Mouse (Mus musculus): ENCODE results near the gene Olfr1156. TPM values are rescaled to one million over a fixed set of nuclear protein-coding genes. Genes with fewer than 3 reads are reported as not detected.

Gene Olfr1156
- polyA plus RNA-seq (2011; ENCODE audit: insufficient read depth, insufficient read length, low read depth, missing spikeins) = not detected in 2 replicates

DNA sequence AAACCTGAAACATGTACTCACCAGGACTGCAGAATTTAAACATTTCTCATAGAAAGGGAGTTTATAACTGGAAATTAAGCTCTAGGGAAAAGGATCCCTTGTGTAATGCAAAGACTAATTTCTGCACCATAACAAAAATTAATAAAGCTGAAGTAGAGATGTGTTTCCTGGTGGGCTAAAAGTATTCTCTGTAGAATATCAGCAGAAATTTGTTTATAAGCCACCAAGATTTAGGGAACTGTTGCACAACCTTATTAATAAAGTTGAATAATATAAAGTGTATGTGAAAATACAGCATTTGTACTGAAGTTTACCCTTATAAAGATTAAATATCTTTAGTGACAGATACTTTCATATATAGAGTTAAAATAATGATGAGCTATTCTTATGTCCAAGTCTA is at the start of gene Olfr1156:
Gene Olfr1156, minus strand, starts transcription at position 101 of the 400 bp plus-strand sequence.
- Histone ChIP-seq H3K27ac (ENCODE audit: insufficient read depth, low read length) (no peak within 1 kb of the TSS), H3K36me3 (ENCODE audit: control insufficient read depth, insufficient read depth, low read length, poor library complexity, severe bottlenecking) (no peaks in the 10 kb centered on the region), H3K27me3 (ENCODE audit: control insufficient read depth, insufficient read depth, low read length, poor library complexity, severe bottlenecking) (no peaks in the 10 kb centered on the region), H3K9ac (ENCODE audit: low read depth, poor library complexity, severe bottlenecking) (no peak within 1 kb of the TSS), H3K4me3 (ENCODE audit: low read depth, low read length) (no peak within 1 kb of the TSS), H3K4me1 (ENCODE audit: control insufficient read depth, insufficient read depth, low read length) (no peaks in the 10 kb centered on the region), H3K9me3 (replicated peaks; ENCODE audit: control insufficient read depth, insufficient read depth, low read length, poor library complexity, severe bottlenecking) (no peaks in the 10 kb centered on the region)
- TF ChIP-seq POLR2A (IDR thresholded peaks at IDR 0.05; ENCODE audit: insufficient read depth, low read length) (no peak), EP300 (IDR thresholded peaks at IDR 0.05; ENCODE audit: insufficient read depth, low read depth, low read length) (no peak), CTCF (IDR thresholded peaks at IDR 0.05; ENCODE audit: low read depth, low read length) (no peak)

GRCm38 (mm10) chr2:87989813-87990212 is 36.9 kb upstream of the Olfr1156 start, which contains the start of gene Olfr1158:
Olfr1158 (plus strand) TSS chr2:87990113.
- Histone ChIP-seq H3K4me1 (ENCODE audit: control insufficient read depth, insufficient read depth, low read length) (no peaks in the 10 kb centered on the region), H3K4me3 (ENCODE audit: low read depth, low read length) (no peak within 1 kb of the TSS), H3K9me3 (replicated peaks; ENCODE audit: control insufficient read depth, insufficient read depth, low read length, poor library complexity, severe bottlenecking) (no peaks in the 10 kb centered on the region), H3K27me3 (ENCODE audit: control insufficient read depth, insufficient read depth, low read length, poor library complexity, severe bottlenecking) (no peaks in the 10 kb centered on the region), H3K27ac (ENCODE audit: insufficient read depth, low read length) (no peak within 1 kb of the TSS), H3K36me3 (ENCODE audit: control insufficient read depth, insufficient read depth, low read length, poor library complexity, severe bottlenecking) (no peaks in the 10 kb centered on the region), H3K9ac (ENCODE audit: low read depth, poor library complexity, severe bottlenecking) (no peak within 1 kb of the TSS)
- no peak for TF ChIP-seq EP300 (IDR thresholded peaks at IDR 0.05; ENCODE audit: insufficient read depth, low read depth, low read length)
- no peak for TF ChIP-seq POLR2A (IDR thresholded peaks at IDR 0.05; ENCODE audit: insufficient read depth, low read length)
- no peak for TF ChIP-seq CTCF (IDR thresholded peaks at IDR 0.05; ENCODE audit: low read depth, low read length)

DNA sequence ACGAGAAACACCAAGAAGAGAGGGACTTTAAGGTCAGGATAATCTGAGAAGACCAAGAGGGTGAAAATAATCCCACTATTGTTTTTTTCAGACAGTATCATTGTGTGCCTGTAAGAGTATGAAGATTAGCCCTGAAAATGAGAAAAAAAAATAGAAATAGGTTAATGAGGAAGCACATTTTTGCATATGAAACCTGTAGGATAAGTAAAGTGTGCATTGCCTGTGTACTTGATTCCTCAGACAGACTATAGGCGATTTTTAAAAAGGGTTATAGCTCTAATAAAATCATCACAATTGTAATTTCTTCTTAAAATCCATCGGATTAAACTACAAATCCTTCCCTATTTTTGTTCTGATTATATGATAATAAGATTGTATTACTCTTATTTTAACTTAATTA is 21.7 kb upstream of the Olfr1156 start, which contains the start of gene Olfr74:
Gene Olfr74, minus strand, starts transcription at position 101 of the 400 bp plus-strand sequence.
- Histone ChIP-seq H3K4me3 (ENCODE audit: low read depth, low read length) (no peak within 1 kb of the TSS), H3K9ac (ENCODE audit: low read depth, poor library complexity, severe bottlenecking) (no peak within 1 kb of the TSS), H3K4me1 (ENCODE audit: control insufficient read depth, insufficient read depth, low read length) (no peaks in the 10 kb centered on the region), H3K9me3 (replicated peaks; ENCODE audit: control insufficient read depth, insufficient read depth, low read length, poor library complexity, severe bottlenecking) (no peaks in the 10 kb centered on the region), H3K27ac (ENCODE audit: insufficient read depth, low read length) (no peak within 1 kb of the TSS), H3K27me3 (ENCODE audit: control insufficient read depth, insufficient read depth, low read length, poor library complexity, severe bottlenecking) (no peaks in the 10 kb centered on the region), H3K36me3 (ENCODE audit: control insufficient read depth, insufficient read depth, low read length, poor library complexity, severe bottlenecking) (no peaks in the 10 kb centered on the region)
- no peak for TF ChIP-seq EP300 (IDR thresholded peaks at IDR 0.05; ENCODE audit: insufficient read depth, low read depth, low read length)

DNA sequence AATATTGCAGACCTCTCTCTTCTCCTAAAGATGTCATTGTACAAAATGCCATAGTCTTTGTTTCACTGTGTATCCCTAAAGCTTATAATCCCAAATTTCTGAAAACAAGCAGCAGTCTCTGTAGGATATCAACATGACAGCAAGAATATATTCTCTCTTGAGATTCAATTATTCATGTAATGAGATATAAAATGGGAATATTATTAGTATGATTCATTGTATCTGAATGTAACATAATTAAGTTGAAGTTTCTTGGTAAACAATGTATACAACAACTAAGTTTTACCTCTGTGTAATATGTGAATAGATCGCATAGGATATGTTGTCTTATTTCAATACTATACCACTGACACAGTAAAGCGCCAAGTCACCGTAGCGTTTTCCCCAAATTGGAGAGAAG is 15.3 kb upstream of the Olfr1156 start, which contains the start of gene Olfr1157:
Gene Olfr1157, minus strand, starts transcription at position 101 of the 400 bp plus-strand sequence.
- H3K4me3 ChIP-seq (ENCODE audit: low read depth, low read length) = no peak within 1 kb of the TSS
- H3K9ac ChIP-seq (ENCODE audit: low read depth, poor library complexity, severe bottlenecking) = no peak within 1 kb of the TSS
- H3K27me3 ChIP-seq (ENCODE audit: control insufficient read depth, insufficient read depth, low read length, poor library complexity, severe bottlenecking) = no peaks in the 10 kb centered on the region
- no peaks in the 10 kb centered on the region for H3K4me1 ChIP-seq (ENCODE audit: control insufficient read depth, insufficient read depth, low read length)
- H3K36me3 ChIP-seq (ENCODE audit: control insufficient read depth, insufficient read depth, low read length, poor library complexity, severe bottlenecking) = no peaks in the 10 kb centered on the region
- H3K27ac ChIP-seq (ENCODE audit: insufficient read depth, low read length) = no peak within 1 kb of the TSS
- H3K9me3 ChIP-seq (replicated peaks; ENCODE audit: control insufficient read depth, insufficient read depth, low read length, poor library complexity, severe bottlenecking) = no peaks in the 10 kb centered on the region
- no peak for TF ChIP-seq CTCF (IDR thresholded peaks at IDR 0.05; ENCODE audit: low read depth, low read length)
- TF ChIP-seq POLR2A (IDR thresholded peaks at IDR 0.05; ENCODE audit: insufficient read depth, low read length) = no peak
- no peak for TF ChIP-seq EP300 (IDR thresholded peaks at IDR 0.05; ENCODE audit: insufficient read depth, low read depth, low read length)

- H3K27ac ChIP-seq (ENCODE audit: insufficient read depth, low read length) = no peak within 1 kb of the TSS
- H3K4me3 ChIP-seq (ENCODE audit: low read depth, low read length) = no peak within 1 kb of the TSS
- no peaks in the 10 kb centered on the region for H3K4me1 ChIP-seq (ENCODE audit: control insufficient read depth, insufficient read depth, low read length)
- H3K9me3 ChIP-seq (replicated peaks; ENCODE audit: control insufficient read depth, insufficient read depth, low read length, poor library complexity, severe bottlenecking) = peaks cover 3% of the 10 kb centered on the region; the same call in 1 of the 2 replicates
- H3K36me3 ChIP-seq (ENCODE audit: control insufficient read depth, insufficient read depth, low read length, poor library complexity, severe bottlenecking) = no peaks in the 10 kb centered on the region
- no peak within 1 kb of the TSS for H3K9ac ChIP-seq (ENCODE audit: low read depth, poor library complexity, severe bottlenecking)
- no peaks in the 10 kb centered on the region for H3K27me3 ChIP-seq (ENCODE audit: control insufficient read depth, insufficient read depth, low read length, poor library complexity, severe bottlenecking)
- TF ChIP-seq POLR2A (IDR thresholded peaks at IDR 0.05; ENCODE audit: insufficient read depth, low read length) = no peak
- no peak for TF ChIP-seq CTCF (IDR thresholded peaks at IDR 0.05; ENCODE audit: low read depth, low read length)
- TF ChIP-seq EP300 (IDR thresholded peaks at IDR 0.05; ENCODE audit: insufficient read depth, low read depth, low read length) = no peak
These were observed 7.9 kb downstream of the Olfr1156 start, which contains the start of gene Olfr1155 for GRCm38 (mm10) chr2:87945037-87945436. Olfr1155 (minus strand) TSS chr2:87945137.

GRCm38 (mm10) chr2:87905066-87905465 is 47.8 kb downstream of the Olfr1156 start, which contains the start of gene Olfr1154:
Olfr1154 (minus strand) TSS chr2:87905166.
- H3K27me3 ChIP-seq (ENCODE audit: control insufficient read depth, insufficient read depth, low read length, poor library complexity, severe bottlenecking) = no peaks in the 10 kb centered on the region
- no peaks in the 10 kb centered on the region for H3K9me3 ChIP-seq (replicated peaks; ENCODE audit: control insufficient read depth, insufficient read depth, low read length, poor library complexity, severe bottlenecking)
- H3K4me3 ChIP-seq (ENCODE audit: low read depth, low read length) = no peak within 1 kb of the TSS
- H3K36me3 ChIP-seq (ENCODE audit: control insufficient read depth, insufficient read depth, low read length, poor library complexity, severe bottlenecking) = no peaks in the 10 kb centered on the region
- no peak within 1 kb of the TSS for H3K27ac ChIP-seq (ENCODE audit: insufficient read depth, low read length)
- no peak within 1 kb of the TSS for H3K9ac ChIP-seq (ENCODE audit: low read depth, poor library complexity, severe bottlenecking)
- TF ChIP-seq CTCF (IDR thresholded peaks at IDR 0.05; ENCODE audit: low read depth, low read length) (no peak), EP300 (IDR thresholded peaks at IDR 0.05; ENCODE audit: insufficient read depth, low read depth, low read length) (no peak), POLR2A (IDR thresholded peaks at IDR 0.05; ENCODE audit: insufficient read depth, low read length) (no peak)
- no peaks in the 10 kb centered on the region for H3K4me1 ChIP-seq (ENCODE audit: control insufficient read depth, insufficient read depth, low read length)

Other genes starting within 250 kb of the Olfr1156 start
- not detected in 2 replicates for gene Olfr1137, start 239.9 kb downstream of the Olfr1156 start, polyA plus RNA-seq (2011; ENCODE audit: insufficient read depth, insufficient read length, low read depth, missing spikeins)
- gene Olfr1138, start 213.1 kb downstream of the Olfr1156 start, polyA plus RNA-seq (2011; ENCODE audit: insufficient read depth, insufficient read length, low read depth, missing spikeins) = not detected in 2 replicates
- not detected in 2 replicates for gene Olfr1140, start 209.3 kb downstream of the Olfr1156 start, polyA plus RNA-seq (2011; ENCODE audit: insufficient read depth, insufficient read length, low read depth, missing spikeins)
- gene Olfr1141, start 199.1 kb downstream of the Olfr1156 start, polyA plus RNA-seq (2011; ENCODE audit: insufficient read depth, insufficient read length, low read depth, missing spikeins) = not detected in 2 replicates
- gene Olfr152, start 173.6 kb downstream of the Olfr1156 start, polyA plus RNA-seq (2011; ENCODE audit: insufficient read depth, insufficient read length, low read depth, missing spikeins) = not detected in 2 replicates
- gene Olfr1143, start 152.5 kb downstream of the Olfr1156 start, polyA plus RNA-seq (2011; ENCODE audit: insufficient read depth, insufficient read length, low read depth, missing spikeins) = not detected in 2 replicates
- not detected in 2 replicates for gene Olfr1145, start 143.3 kb downstream of the Olfr1156 start, polyA plus RNA-seq (2011; ENCODE audit: insufficient read depth, insufficient read length, low read depth, missing spikeins)
- gene Olfr1148, start 122.6 kb downstream of the Olfr1156 start, polyA plus RNA-seq (2011; ENCODE audit: insufficient read depth, insufficient read length, low read depth, missing spikeins) = not detected in 2 replicates
- gene Olfr1150-ps1, start 109.1 kb downstream of the Olfr1156 start, polyA plus RNA-seq (2011; ENCODE audit: insufficient read depth, insufficient read length, low read depth, missing spikeins) = not detected in 2 replicates
- gene Olfr1151, start 97.2 kb downstream of the Olfr1156 start, polyA plus RNA-seq (2011; ENCODE audit: insufficient read depth, insufficient read length, low read depth, missing spikeins) = not detected in 2 replicates
- not detected in 2 replicates for gene Olfr1152, start 86.6 kb downstream of the Olfr1156 start, polyA plus RNA-seq (2011; ENCODE audit: insufficient read depth, insufficient read length, low read depth, missing spikeins)
- gene Olfr1153, start 58.1 kb downstream of the Olfr1156 start, polyA plus RNA-seq (2011; ENCODE audit: insufficient read depth, insufficient read length, low read depth, missing spikeins) = not detected in 2 replicates
- gene Olfr1154, start 47.9 kb downstream of the Olfr1156 start, polyA plus RNA-seq (2011; ENCODE audit: insufficient read depth, insufficient read length, low read depth, missing spikeins) = not detected in 2 replicates
- not detected in 2 replicates for gene Olfr1155, start 8.0 kb downstream of the Olfr1156 start, polyA plus RNA-seq (2011; ENCODE audit: insufficient read depth, insufficient read length, low read depth, missing spikeins)
- not detected in 2 replicates for gene Olfr1157, start 15.2 kb upstream of the Olfr1156 start, polyA plus RNA-seq (2011; ENCODE audit: insufficient read depth, insufficient read length, low read depth, missing spikeins)
- not detected in 2 replicates for gene Olfr74, start 21.6 kb upstream of the Olfr1156 start, polyA plus RNA-seq (2011; ENCODE audit: insufficient read depth, insufficient read length, low read depth, missing spikeins)
- gene Olfr1158, start 37.0 kb upstream of the Olfr1156 start, polyA plus RNA-seq (2011; ENCODE audit: insufficient read depth, insufficient read length, low read depth, missing spikeins) = not detected in 2 replicates
- gene Olfr1160, start 55.2 kb upstream of the Olfr1156 start, polyA plus RNA-seq (2011; ENCODE audit: insufficient read depth, insufficient read length, low read depth, missing spikeins) = not detected in 2 replicates
- gene Olfr1161, start 69.7 kb upstream of the Olfr1156 start, polyA plus RNA-seq (2011; ENCODE audit: insufficient read depth, insufficient read length, low read depth, missing spikeins) = not detected in 2 replicates
- not detected in 2 replicates for gene Olfr73, start 84.6 kb upstream of the Olfr1156 start, polyA plus RNA-seq (2011; ENCODE audit: insufficient read depth, insufficient read length, low read depth, missing spikeins)
- not detected in 2 replicates for gene Olfr1162, start 98.0 kb upstream of the Olfr1156 start, polyA plus RNA-seq (2011; ENCODE audit: insufficient read depth, insufficient read length, low read depth, missing spikeins)
- not detected in 2 replicates for gene Olfr1163, start 118.7 kb upstream of the Olfr1156 start, polyA plus RNA-seq (2011; ENCODE audit: insufficient read depth, insufficient read length, low read depth, missing spikeins)
- not detected in 2 replicates for gene Olfr1164, start 140.9 kb upstream of the Olfr1156 start, polyA plus RNA-seq (2011; ENCODE audit: insufficient read depth, insufficient read length, low read depth, missing spikeins)
- gene Olfr1166, start 175.2 kb upstream of the Olfr1156 start, polyA plus RNA-seq (2011; ENCODE audit: insufficient read depth, insufficient read length, low read depth, missing spikeins) = not detected in 2 replicates
- gene Olfr1167, start 202.1 kb upstream of the Olfr1156 start, polyA plus RNA-seq (2011; ENCODE audit: insufficient read depth, insufficient read length, low read depth, missing spikeins) = not detected in 2 replicates
- not detected in 2 replicates for gene Olfr1168, start 228.8 kb upstream of the Olfr1156 start, polyA plus RNA-seq (2011; ENCODE audit: insufficient read depth, insufficient read length, low read depth, missing spikeins)

All from ES-Bruce4 (cell line).